Mouse (Mus musculus) activated CD4-positive, CD25-positive, alpha-beta regulatory T cell (primary cell): ENCODE measurements around the gene Dennd6b. TPM values are rescaled to one million over a fixed set of nuclear protein-coding genes. Genes with fewer than 3 reads are reported as not detected.

Experiments used
- polyA plus RNA-seq, 2 experiments: library from polyadenylated mRNA; unstranded; fragments of 100-300 nt; shearing (Covaris generic); gene quantifications; one replicate each; pipeline ENCODE4 v1.2.1; 2017

Gene Dennd6b
- polyA plus RNA-seq, result 10 to 100 TPM; 19.1 TPM

DNA sequence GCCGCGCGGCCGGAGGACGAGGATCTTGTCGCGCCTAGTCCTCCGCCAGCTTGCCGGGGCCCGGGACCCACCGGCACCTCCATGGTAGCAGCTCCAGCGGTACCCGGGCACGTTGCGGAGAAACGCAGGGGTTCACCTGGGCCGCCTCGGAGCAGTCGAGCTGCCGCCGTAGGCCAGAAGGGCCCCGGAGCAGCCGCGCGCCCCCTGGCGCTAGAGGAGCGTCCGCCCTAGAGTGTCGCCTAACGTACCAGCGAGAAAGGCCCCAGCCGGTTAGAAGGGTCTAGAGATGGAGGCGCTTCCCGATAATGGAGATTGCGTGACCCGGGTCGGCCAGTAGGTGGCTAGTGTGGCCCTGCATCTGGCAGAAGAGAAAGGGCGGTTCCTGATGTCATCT lies at the start of gene Dennd6b:
Gene Dennd6b, minus strand, starts transcription at position 184 of the 394 bp plus-strand sequence.

DNA sequence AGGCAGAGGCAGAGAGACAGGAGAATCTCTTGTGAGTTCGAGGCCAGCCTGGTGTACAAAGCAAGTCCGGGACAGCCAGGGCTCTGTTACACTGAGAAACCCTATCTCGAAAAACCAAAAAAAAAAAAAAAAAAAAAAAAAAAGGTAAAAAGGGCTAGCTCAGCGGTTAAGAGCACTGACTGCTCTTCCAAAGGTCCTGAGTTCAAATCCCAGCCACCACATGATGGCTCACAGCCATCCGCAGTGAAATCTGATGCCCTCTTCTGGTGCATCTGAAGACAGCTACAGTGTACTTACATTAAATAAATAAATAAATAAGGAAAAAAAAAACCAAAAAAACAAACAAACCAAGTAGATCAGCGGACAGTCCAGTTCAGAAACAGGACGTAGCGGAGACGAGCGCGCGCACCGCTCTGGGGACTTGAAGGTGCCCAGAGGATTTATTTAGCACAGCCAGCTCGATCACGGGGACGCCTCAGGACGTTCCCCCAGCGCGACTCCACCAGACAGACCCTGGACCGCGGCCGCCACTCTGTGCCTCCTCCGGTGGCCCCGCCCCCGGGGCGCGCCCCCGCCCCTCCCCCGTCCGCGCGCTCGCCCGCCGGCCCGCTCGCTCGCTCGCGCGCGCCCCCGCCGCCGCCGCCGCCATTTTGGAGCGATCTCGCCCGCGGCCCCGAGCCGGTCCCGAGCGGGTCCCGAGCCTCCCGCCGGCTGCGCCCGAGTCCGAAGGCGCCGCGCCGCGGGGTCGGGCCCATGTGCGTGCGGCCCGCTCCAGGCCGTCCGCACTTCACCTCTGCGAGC lies 14.8 kb upstream of the Dennd6b start, which contains the start of gene Ppp6r2:
Gene Ppp6r2, plus strand, starts transcription at position 639 of the 801 bp plus-strand sequence.

DNA sequence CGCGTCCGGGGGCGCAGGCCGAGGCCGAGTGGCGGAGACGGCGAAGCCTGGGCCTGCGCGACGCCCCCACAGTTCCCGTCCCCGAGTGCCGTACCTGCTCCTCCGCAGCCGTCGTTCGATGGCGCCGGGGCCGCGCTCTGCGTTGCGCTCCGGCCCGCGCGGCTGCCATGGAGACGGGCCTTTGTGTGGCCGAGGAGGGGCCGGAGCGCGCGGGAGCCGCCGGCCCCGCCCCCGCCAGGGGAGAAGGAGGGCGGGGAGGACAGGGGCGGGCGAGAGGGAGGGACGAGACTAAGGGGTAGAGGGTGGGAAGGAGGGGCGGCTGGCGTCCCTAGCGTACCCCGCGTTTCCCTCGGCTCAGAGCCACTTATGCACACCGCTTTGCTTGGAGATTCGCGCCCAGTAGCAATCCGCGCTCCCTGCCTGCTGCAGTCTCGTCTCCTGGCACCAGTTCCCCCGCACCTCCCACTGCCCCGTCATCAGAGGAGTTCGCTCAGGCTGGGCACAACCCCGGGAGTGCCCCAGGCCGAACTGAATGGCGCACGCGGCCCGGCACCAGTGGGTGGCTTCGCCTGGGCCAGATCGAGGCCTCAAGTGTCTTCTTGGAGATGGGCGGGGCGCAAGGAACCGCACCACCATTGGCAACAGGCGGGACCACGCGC lies 15.6 kb downstream of the Dennd6b start, which contains the start of gene Plxnb2:
Gene Plxnb2, minus strand, starts transcription at position 218 of the 659 bp plus-strand sequence.

DNA sequence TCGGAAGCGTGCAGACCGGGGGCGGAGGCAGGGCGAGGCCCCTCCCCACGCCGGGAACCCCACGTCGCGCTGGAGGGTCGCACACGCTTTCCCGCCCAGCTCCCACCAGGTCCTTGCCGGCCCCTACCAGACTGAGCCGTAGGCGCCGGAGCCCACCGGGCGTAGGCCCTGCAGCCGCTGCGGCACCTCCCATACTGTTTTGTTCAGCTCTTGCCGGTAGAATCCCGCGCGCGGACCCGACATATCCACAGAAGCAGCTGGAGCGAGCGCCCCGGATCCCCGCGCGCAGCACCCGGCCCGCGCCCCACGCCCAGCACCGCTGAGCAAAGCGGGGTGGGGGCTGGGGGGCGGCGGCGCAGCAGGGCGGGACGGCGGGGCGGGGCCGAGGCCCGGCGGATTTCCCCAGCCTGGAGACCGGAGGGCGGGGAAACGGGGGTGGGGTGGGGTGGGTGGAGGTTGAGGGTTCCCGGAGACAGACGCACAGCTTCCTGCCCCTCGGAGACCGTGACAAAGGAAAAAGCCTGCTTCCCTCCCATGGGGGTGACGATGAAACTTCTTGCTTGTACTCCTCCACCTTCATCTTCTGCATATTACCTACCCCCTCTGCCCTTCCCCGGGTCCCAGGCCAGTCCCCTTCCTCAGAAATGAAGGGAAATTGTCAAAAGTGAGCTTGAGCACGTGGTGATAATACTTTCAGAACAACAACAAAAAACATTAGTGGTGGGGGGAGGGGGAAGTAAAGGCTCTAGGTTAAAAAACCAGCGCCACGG lies 46.8 kb downstream of the Dennd6b start, which contains the start of gene Mapk11:
Gene Mapk11, minus strand, starts transcription at position 358 of the 770 bp plus-strand sequence.

DNA sequence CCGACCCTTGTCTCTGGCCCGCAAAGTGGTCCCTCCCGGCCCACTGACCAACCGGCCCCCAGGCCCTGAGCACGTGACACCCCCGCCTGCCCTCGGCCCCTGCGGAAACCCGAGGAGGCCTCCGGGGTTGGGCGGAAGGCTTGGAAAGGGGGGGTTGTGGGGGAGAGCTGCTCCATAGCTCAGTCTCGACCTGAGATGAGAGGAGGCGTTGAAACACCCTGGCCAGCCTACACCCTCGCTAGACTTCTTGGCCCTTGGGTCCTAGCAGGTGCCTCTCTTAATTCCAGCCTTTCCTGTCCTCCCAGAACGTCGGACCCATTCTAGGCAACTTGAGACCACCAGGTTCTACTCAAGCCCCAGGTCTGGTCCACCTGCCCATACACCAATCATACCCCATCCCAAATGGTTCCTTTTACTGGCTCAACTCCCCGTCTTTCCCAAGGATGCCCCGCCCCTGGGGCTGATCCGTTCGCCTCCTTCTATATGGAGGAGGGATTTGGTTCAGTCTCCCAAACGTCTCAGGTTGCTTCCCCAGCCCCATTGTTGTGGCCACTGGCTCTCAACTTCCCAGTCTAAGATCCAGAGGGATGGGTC lies 55.5 kb downstream of the Dennd6b start, which contains the start of gene Mapk12:
Gene Mapk12, minus strand, starts transcription at position 45 of the 594 bp plus-strand sequence.

Other genes with a start within 250 kb of the Dennd6b start
- not detected for gene Ttll8, start 242.1 kb downstream of the Dennd6b start, polyA plus RNA-seq
- gene Mlc1, start 217.5 kb downstream of the Dennd6b start, polyA plus RNA-seq, result not detected
- gene Mov10l1, start 213.6 kb downstream of the Dennd6b start, polyA plus RNA-seq, result under 1 TPM in 1 of 2 experiments, not detected in 1; 0.52 TPM
- gene Panx2, start 136.8 kb downstream of the Dennd6b start, polyA plus RNA-seq, result under 1 TPM in 1 of 2 experiments, not detected in 1; 0.31 TPM
- 10 to 100 TPM; 64.8 to 70.6 TPM for gene Trabd, start 121.4 kb downstream of the Dennd6b start, polyA plus RNA-seq
- 10 to 100 TPM; 34.8 to 38.1 TPM for gene Selenoo, start 107.4 kb downstream of the Dennd6b start, polyA plus RNA-seq
- 10 to 100 TPM; 16.4 to 18.9 TPM for gene Tubgcp6, start 73.4 kb downstream of the Dennd6b start, polyA plus RNA-seq
- gene Hdac10, start 67.8 kb downstream of the Dennd6b start, polyA plus RNA-seq, result 10 to 100 TPM; 26.7 to 34.8 TPM
- gene Mapk12, start 55.8 kb downstream of the Dennd6b start, polyA plus RNA-seq, result 1 to 10 TPM in 1 of 2 experiments, under 1 TPM in 1; 0.79 to 1.2 TPM
- 10 to 100 TPM; 37.3 to 55.9 TPM for gene Mapk11, start 46.9 kb downstream of the Dennd6b start, polyA plus RNA-seq
- gene Plxnb2, start 15.7 kb downstream of the Dennd6b start, polyA plus RNA-seq, result 1 to 10 TPM; 2.0 to 2.7 TPM
- 10 to 100 TPM; 22.0 to 22.6 TPM for gene Ppp6r2, start 15.1 kb upstream of the Dennd6b start, polyA plus RNA-seq
- gene Sbf1, start 118.8 kb upstream of the Dennd6b start, polyA plus RNA-seq, result 100 to 1,000 TPM; 129 to 163 TPM
- gene Adm2, start 126.2 kb upstream of the Dennd6b start, polyA plus RNA-seq, result not detected
- gene Miox, start 137.9 kb upstream of the Dennd6b start, polyA plus RNA-seq, result 1 to 10 TPM in 1 of 2 experiments, not detected in 1; 1.0 TPM
- gene Lmf2, start 159.2 kb upstream of the Dennd6b start, polyA plus RNA-seq, result 10 to 100 TPM; 42.1 to 65.9 TPM
- 100 to 1,000 TPM; 146 to 155 TPM for gene Ncaph2, start 159.2 kb upstream of the Dennd6b start, polyA plus RNA-seq
- 1 to 10 TPM; 8.1 to 8.4 TPM for gene Sco2, start 177.3 kb upstream of the Dennd6b start, polyA plus RNA-seq
- gene Tymp, start 180.5 kb upstream of the Dennd6b start, polyA plus RNA-seq, result 1 to 10 TPM in 1 of 2 experiments, under 1 TPM in 1; 0.50 to 1.5 TPM
- 1 to 10 TPM in 1 of 2 experiments, under 1 TPM in 1; 0.93 to 1.6 TPM for gene Odf3b, start 182.8 kb upstream of the Dennd6b start, polyA plus RNA-seq
- under 1 TPM in 1 of 2 experiments, not detected in 1; 0.18 TPM for gene Klhdc7b, start 188.4 kb upstream of the Dennd6b start, polyA plus RNA-seq
- gene Syce3, start 214.0 kb upstream of the Dennd6b start, polyA plus RNA-seq, result under 1 TPM in 1 of 2 experiments, not detected in 1; 0.64 TPM
- under 1 TPM; 0.16 to 0.29 TPM for gene Cpt1b, start 229.4 kb upstream of the Dennd6b start, polyA plus RNA-seq
- gene C730034F03Rik, start 233.1 kb upstream of the Dennd6b start, polyA plus RNA-seq, result 1 to 10 TPM; 5.8 to 7.9 TPM
- under 1 TPM in 1 of 2 experiments, not detected in 1; 0.20 TPM for gene Gm44502, start 233.2 kb upstream of the Dennd6b start, polyA plus RNA-seq
- 10 to 100 TPM; 93.2 to 94.4 TPM for gene Chkb, start 233.4 kb upstream of the Dennd6b start, polyA plus RNA-seq